Mouse (Mus musculus) liver, adult 2 months (tissue): Measurements from ENCODE around the gene Ppm1h. TPM values are rescaled to one million over a fixed set of nuclear protein-coding genes. Genes with fewer than 3 reads are reported as not detected.
"Not testable (repeated sequence)": the region's sequence is repeated elsewhere in the genome, so short reads cannot be mapped to it uniquely, and the experiment has no call there.

Experiments
- DNase-seq: peaks from one replicate; pipeline ENCODE4 v3.0.0-alpha.2; 2011; ENCODE audit warnings: low read depth, low spot score; ENCODE audit errors: extremely low read depth
- H3K27ac ChIP-seq: fragments of 200-500 bp; replicated peaks from 2 replicates; pipeline ENCODE4 v1.5.1; 2012; ENCODE audit warnings: low read depth, mild to moderate bottlenecking, control low read depth, inconsistent platforms, low read length; ENCODE audit not compliant: insufficient read depth
- H3K27me3 ChIP-seq: fragments of 200-500 bp; 2 replicates; pipeline ENCODE4 v1.6.1; 2012; ENCODE audit warnings: mild to moderate bottlenecking, moderate library complexity, low read length, inconsistent platforms; ENCODE audit not compliant: control insufficient read depth, insufficient read depth
- H3K36me3 ChIP-seq: fragments of 200-500 bp; 2 replicates; pipeline ENCODE4 v1.6.1; 2012; ENCODE audit warnings: low read length, inconsistent platforms; ENCODE audit not compliant: control insufficient read depth, insufficient read depth
- H3K4me1 ChIP-seq: fragments of 200-500 bp; 2 replicates; pipeline ENCODE4 v1.6.1; 2011; ENCODE audit warnings: low read length; ENCODE audit not compliant: control insufficient read depth, insufficient read depth
- H3K4me3 ChIP-seq: fragments of 200-500 bp; 2 replicates; pipeline ENCODE4 v1.5.1; 2011; ENCODE audit warnings: low read depth, mild to moderate bottlenecking, control low read depth, low read length, moderate library complexity; ENCODE audit not compliant: insufficient read depth
- H3K79me2 ChIP-seq: fragments of 200-500 bp; 2 replicates; pipeline ENCODE4 v1.6.1; 2012; ENCODE audit warnings: inconsistent platforms, mild to moderate bottlenecking, low read length, moderate library complexity; ENCODE audit not compliant: control insufficient read depth, insufficient read depth
- H3K9ac ChIP-seq: fragments of 200-500 bp; 2 replicates; pipeline ENCODE4 v1.6.1; 2012; ENCODE audit warnings: low read depth, mild to moderate bottlenecking, control low read depth, inconsistent platforms, low read length
- CTCF ChIP-seq: fragments of 200-500 bp; IDR thresholded peaks from 2 replicates; pipeline ENCODE4 v1.5.1; 2011; ENCODE audit warnings: low read depth, low read length, control low read depth
- POLR2A ChIP-seq: fragments of 200-500 bp; IDR thresholded peaks from 2 replicates; pipeline ENCODE4 v1.6.1; 2011; ENCODE audit warnings: low read length, control low read depth; ENCODE audit not compliant: insufficient read depth; ENCODE audit errors: extremely low read depth
- WGBS: fragments of 180-500 bp; shearing (Covaris S2); methylation state at CpG from one replicate; pipeline ENCODE4 v1.1.7; 2018; 5-methylcytosine and 5-hydroxymethylcytosine counted together
- polyA plus RNA-seq: library from polyadenylated mRNA; depleted of rRNA; stranded (reverse); fragments of >200 nt; gene quantifications from 2 replicates; pipeline ENCODE4 v1.2.3, GENCODE M21; 2012
- total RNA-seq: library from RNA; depleted of rRNA; stranded (reverse); fragments of >200 nt; gene quantifications from 2 replicates; pipeline ENCODE4 v1.2.3, GENCODE M21; 2014

The Ppm1h gene
- total and polyA plus RNA-seq, 2 experiments = 1.5 to 3.7 TPM

GRCm38 (mm10) chr10:122963463-122964240, 285.1 kb downstream of the Ppm1h start:
- Histone ChIP-seq H3K79me2 (no peaks in the 10 kb centered on the region), H3K4me3 (no peak overlapping the region), H3K36me3 (no peaks in the 10 kb centered on the region), H3K9ac (no peak overlapping the region), H3K4me1 (peaks cover 2% of the 10 kb centered on the region; the same call in 1 of the 2 replicates), H3K27ac (no peak overlapping the region), H3K27me3 (0 out of 2 replicates have a peak, but pooled peaks cover 3% of the 10 kb centered on the region)
- 13% methylated on average over 21 of the region's 21 CpGs for WGBS
- TF ChIP-seq POLR2A (no peak), CTCF (no peak)
- no peak for DNase-seq

- Histone ChIP-seq H3K79me2 (no peaks in the 10 kb centered on the region), H3K4me3 (no peak overlapping the region), H3K4me1 (peaks cover 2% of the 10 kb centered on the region; the same call in 1 of the 2 replicates), H3K9ac (no peak overlapping the region), H3K27ac (no peak overlapping the region), H3K27me3 (0 out of 2 replicates have a peak, but pooled peaks cover 3% of the 10 kb centered on the region), H3K36me3 (no peaks in the 10 kb centered on the region)
- 52% methylated on average over 4 of the region's 4 CpGs for WGBS
- TF ChIP-seq POLR2A (no peak), CTCF (no peak)
- DNase-seq = no peak
These were observed 285.7 kb downstream of the Ppm1h start for GRCm38 (mm10) chr10:122964241-122964636.

GRCm38 (mm10) chr10:122965650-122966049, 287.1 kb downstream of the Ppm1h start:
- H3K4me1 ChIP-seq, H3K27ac ChIP-seq, H3K79me2 ChIP-seq, H3K9ac ChIP-seq, DNase-seq, H3K27me3 ChIP-seq, H3K36me3 ChIP-seq, H3K4me3 ChIP-seq: not testable (repeated sequence)
- 97% methylated on average over 5 of the region's 5 CpGs for WGBS

- Histone ChIP-seq H3K36me3 (no peaks in the 10 kb centered on the region), H3K4me1 (peaks cover 2% of the 10 kb centered on the region; the same call in 1 of the 2 replicates), H3K9ac (no peak overlapping the region), H3K27me3 (0 out of 2 replicates have a peak, but pooled peaks cover 3% of the 10 kb centered on the region), H3K4me3 (no peak overlapping the region), H3K79me2 (no peaks in the 10 kb centered on the region), H3K27ac (no peak overlapping the region)
- no peak for DNase-seq
- TF ChIP-seq CTCF = no peak
- no peak for TF ChIP-seq POLR2A
- 77% methylated on average over 7 of the region's 7 CpGs for WGBS
These were observed 287.9 kb downstream of the Ppm1h start for GRCm38 (mm10) chr10:122966421-122966820.

- no peaks in the 10 kb centered on the region for H3K36me3 ChIP-seq
- no peaks in the 10 kb centered on the region for H3K79me2 ChIP-seq
- no peak overlapping the region for H3K27ac ChIP-seq
- DNase-seq = no peak
- 84% methylated on average over 7 of the region's 7 CpGs for WGBS
- no peaks in the 10 kb centered on the region for H3K4me1 ChIP-seq
- no peaks in the 10 kb centered on the region for H3K27me3 ChIP-seq
- no peak overlapping the region for H3K4me3 ChIP-seq
- no peak for TF ChIP-seq CTCF
- TF ChIP-seq POLR2A = no peak
- H3K9ac ChIP-seq = no peak overlapping the region
These were observed 291.6 kb downstream of the Ppm1h start for GRCm38 (mm10) chr10:122970188-122970587.

- no peaks in the 10 kb centered on the region for H3K79me2 ChIP-seq
- no peak for DNase-seq
- H3K27ac ChIP-seq = no peak overlapping the region
- H3K9ac ChIP-seq = no peak overlapping the region
- TF ChIP-seq POLR2A = no peak
- no peak for TF ChIP-seq CTCF
- H3K4me1 ChIP-seq = no peaks in the 10 kb centered on the region
- no peaks in the 10 kb centered on the region for H3K36me3 ChIP-seq
- no peak overlapping the region for H3K4me3 ChIP-seq
- H3K27me3 ChIP-seq = no peaks in the 10 kb centered on the region
These were observed 294.7 kb downstream of the Ppm1h start for GRCm38 (mm10) chr10:122973241-122973640.
